Mouse (Mus musculus): ENCODE data around the gene Slc13a2. TPM values are rescaled to one million over a fixed set of nuclear protein-coding genes. Genes with fewer than 3 reads are reported as not detected.

Slc13a2 gene
- polyA plus RNA-seq, 1 experiment = not detected

DNA sequence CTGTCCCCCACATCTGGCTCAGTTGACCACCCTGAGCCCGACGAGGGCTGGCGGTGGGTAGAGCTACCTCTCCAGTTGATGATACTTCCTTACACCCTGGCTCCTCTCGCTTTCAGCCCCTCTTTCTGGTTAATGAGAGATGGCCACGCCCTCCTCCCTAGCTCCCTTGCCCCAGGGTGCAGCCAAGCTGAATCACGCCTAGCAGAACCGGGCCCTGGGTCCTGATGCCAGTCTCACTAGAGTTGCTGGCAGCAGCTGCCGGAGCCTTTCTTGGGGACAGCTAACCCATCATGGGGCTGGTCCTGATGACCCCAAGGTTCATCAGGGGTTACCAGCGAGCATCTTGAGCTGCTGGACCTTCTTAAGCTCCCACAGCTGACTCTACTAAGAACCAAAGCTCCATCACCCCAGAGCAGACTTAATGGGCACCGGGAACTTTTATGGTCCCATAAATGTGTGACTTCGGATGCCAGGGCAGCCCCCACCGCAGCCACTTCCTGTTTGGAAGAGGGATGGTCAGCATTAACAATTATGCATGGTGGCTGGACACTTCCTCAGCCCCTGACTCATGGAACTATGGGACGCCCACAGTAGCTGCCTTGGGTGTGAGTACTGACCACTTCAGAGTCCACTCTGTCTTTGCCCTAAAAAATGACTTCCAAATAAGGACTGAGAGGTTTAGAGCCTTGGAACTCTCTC is 58.6 kb downstream of the Slc13a2 start:
- H3K4me3 ChIP-seq (ENCODE audit: insufficient read depth, low read length) = no peak overlapping the region
- H3K4me1 ChIP-seq (ENCODE audit: control insufficient read depth, insufficient read depth, low read length) = 0 out of 2 replicates have a peak, but pooled peaks cover 6% of the 10 kb centered on the region
- no peak for TF ChIP-seq POLR2A (IDR thresholded peaks at IDR 0.05; ENCODE audit: low read depth, low read length)
- no peak for TF ChIP-seq CTCF (IDR thresholded peaks at IDR 0.05; ENCODE audit: borderline replicate concordance, insufficient read depth, low read length)
- H3K27ac ChIP-seq (ENCODE audit: insufficient read depth, low read length) = peak overlapping the region; percentile 69

DNA sequence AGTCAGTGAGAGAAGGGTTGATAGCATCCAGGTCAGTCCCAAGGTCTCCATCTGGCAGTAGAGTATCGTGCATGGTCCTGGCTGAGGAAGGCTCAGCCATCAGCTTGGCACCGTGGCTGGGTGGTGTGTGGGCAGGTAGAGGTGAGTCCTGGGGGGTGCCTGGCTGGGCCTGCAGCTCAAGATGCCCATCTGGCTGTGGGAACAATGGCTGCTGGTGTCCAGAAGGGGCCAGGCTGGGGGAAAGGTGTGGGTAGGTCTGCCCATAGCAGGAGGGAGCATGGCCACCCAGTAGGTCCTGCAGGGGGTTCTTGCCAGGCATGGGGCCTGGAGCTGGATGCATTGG is 61.3 kb downstream of the Slc13a2 start:
- Histone ChIP-seq H3K4me3 (ENCODE audit: insufficient read depth, low read length) (no peak overlapping the region), H3K27ac (ENCODE audit: insufficient read depth, low read length) (no peak overlapping the region), H3K4me1 (ENCODE audit: control insufficient read depth, insufficient read depth, low read length) (0 out of 2 replicates have a peak, but pooled peaks cover 6% of the 10 kb centered on the region)
- TF ChIP-seq POLR2A (IDR thresholded peaks at IDR 0.05; ENCODE audit: low read depth, low read length) (no peak), CTCF (IDR thresholded peaks at IDR 0.05; ENCODE audit: borderline replicate concordance, insufficient read depth, low read length) (no peak)

DNA sequence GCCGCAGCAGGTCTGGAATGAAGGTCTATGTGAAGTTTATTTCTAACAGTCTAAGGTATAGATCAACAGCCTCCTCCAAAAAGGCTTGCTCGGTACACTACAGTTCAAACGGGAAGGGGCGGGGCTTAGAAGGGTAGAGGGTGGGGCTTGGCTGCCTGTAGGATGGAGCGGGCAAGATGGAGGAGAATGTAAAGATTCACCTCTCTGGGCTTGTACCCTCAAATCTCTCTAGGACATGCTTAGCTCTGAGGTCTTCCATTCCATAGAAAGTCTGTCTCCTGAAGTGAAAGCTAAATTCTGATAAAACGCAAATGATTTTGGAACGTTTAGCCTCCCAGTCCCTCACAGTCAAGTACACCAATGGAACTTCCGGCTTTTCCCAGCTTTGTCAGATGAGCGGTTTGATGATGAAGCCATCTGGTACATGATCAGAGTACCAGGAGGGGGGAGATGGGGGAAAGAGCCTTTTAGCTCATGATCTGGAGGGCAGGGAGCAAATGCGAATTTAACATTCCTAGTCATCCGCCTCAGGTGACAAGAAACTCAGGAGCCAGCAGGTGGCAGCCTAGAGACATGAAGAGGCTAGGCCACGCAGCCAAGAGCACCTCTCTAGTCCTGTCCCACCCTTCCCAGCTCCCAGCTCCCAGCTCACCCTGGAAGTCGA is 61.8 kb downstream of the Slc13a2 start:
- Histone ChIP-seq H3K4me3 (ENCODE audit: insufficient read depth, low read length) (0 out of 2 replicates have a peak overlapping the region, but pooled peaks have one; percentile 5), H3K4me1 (ENCODE audit: control insufficient read depth, insufficient read depth, low read length) (0 out of 2 replicates have a peak, but pooled peaks cover 6% of the 10 kb centered on the region), H3K27ac (ENCODE audit: insufficient read depth, low read length) (no peak overlapping the region)
- TF ChIP-seq CTCF (IDR thresholded peaks at IDR 0.05; ENCODE audit: borderline replicate concordance, insufficient read depth, low read length) (peak; percentile 60), POLR2A (IDR thresholded peaks at IDR 0.05; ENCODE audit: low read depth, low read length) (no peak)

DNA sequence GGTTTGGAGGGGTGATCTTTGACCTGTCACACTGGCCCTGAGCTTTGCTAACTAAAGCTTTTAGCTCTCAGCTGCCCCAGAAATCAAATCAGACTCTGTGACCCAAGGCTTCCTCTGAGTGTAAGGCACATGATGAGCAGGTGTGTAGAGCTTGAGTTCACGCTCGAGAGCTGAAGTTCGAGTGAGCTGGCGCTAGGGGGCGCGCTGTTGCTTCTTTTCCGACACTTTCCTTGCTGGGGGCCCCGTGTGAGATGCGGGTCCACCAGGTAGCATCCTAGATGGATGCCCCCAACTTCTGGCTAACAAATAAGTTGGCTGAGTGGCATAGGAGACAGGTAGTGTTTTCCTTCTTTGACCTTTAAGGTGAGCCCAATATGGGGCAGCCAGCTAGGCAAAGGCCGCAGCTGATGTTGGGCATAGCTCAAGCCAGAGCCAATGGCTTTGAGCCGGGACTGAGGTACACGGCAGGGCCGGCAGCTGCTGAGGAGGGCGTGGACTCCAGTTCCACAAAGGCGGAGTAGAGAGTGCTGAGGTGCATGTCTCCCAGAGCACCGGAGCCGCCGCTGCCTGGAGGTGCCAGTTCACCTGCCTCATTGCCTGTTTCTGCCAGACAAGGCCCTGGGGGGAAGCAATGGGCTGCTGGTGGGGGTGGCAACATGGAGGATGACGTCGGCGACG is 63.5 kb downstream of the Slc13a2 start:
- Histone ChIP-seq H3K27ac (ENCODE audit: insufficient read depth, low read length) (no peak overlapping the region), H3K4me1 (ENCODE audit: control insufficient read depth, insufficient read depth, low read length) (no peaks in the 10 kb centered on the region), H3K4me3 (ENCODE audit: insufficient read depth, low read length) (no peak overlapping the region)
- TF ChIP-seq CTCF (IDR thresholded peaks at IDR 0.05; ENCODE audit: borderline replicate concordance, insufficient read depth, low read length) (peak; percentile 43; the same call in 1 of the 2 replicates), POLR2A (IDR thresholded peaks at IDR 0.05; ENCODE audit: low read depth, low read length) (no peak)

DNA sequence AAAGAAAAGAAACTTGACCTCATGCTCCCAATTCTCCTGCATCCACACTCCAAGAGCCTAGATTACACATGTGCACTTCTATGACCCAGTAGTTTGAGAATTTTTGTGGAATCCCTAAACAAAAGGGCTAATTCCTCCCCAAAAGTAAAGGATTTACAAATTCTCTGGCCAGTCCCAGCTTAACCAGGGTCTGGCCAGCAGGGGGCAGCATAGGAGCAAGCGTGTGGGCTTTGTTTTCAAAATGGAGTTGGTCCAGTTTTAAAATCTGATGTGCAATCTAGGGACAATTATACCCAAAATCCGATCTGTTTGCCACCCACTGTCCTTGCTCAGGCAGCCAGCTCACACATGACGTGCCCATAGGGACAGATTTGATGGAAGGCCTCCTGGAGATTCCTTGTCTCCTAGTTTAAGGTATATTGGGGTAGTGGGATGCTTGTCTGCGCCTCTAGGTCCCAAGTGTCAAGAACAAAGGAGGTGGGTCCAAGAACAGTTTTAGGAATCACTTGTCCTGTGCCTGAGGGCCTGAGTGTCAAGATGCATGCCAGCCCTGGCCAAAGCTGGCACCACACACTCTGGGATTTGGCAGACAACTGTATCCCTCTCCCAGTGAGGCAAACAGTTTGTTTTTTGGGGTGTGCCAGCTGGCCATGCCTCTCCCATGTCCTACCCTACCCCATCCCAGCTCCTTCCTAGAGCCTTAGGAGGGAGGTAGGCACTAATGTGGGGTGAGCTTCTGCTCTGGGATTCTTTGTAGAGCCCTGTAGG is 66.4 kb downstream of the Slc13a2 start:
- Histone ChIP-seq H3K27ac (ENCODE audit: insufficient read depth, low read length) (no peak overlapping the region), H3K4me1 (ENCODE audit: control insufficient read depth, insufficient read depth, low read length) (no peaks in the 10 kb centered on the region), H3K4me3 (ENCODE audit: insufficient read depth, low read length) (no peak overlapping the region)
- TF ChIP-seq CTCF (IDR thresholded peaks at IDR 0.05; ENCODE audit: borderline replicate concordance, insufficient read depth, low read length) (peak; percentile 42; the same call in 1 of the 2 replicates), POLR2A (IDR thresholded peaks at IDR 0.05; ENCODE audit: low read depth, low read length) (no peak)

DNA sequence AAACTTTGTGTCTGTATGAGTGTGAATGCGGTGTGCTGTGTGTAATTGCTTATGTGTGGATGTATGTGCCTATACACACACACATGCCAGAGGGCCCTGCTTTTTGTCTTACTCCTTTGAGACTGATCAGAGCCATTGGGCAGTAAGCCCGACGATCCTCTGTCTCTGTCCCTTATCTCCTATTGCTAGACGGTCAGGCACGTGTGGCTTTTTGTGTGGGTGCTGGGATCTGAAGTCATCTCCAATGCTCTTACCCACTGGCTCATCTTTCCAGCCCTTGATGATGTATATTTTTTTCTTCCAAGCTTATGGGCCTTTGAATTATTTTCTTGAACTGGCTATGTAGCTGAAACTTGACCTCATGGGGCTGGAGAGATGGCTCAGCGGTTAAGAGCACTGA is 67.1 kb downstream of the Slc13a2 start:
- H3K27ac ChIP-seq (ENCODE audit: insufficient read depth, low read length) = no peak overlapping the region

DNA sequence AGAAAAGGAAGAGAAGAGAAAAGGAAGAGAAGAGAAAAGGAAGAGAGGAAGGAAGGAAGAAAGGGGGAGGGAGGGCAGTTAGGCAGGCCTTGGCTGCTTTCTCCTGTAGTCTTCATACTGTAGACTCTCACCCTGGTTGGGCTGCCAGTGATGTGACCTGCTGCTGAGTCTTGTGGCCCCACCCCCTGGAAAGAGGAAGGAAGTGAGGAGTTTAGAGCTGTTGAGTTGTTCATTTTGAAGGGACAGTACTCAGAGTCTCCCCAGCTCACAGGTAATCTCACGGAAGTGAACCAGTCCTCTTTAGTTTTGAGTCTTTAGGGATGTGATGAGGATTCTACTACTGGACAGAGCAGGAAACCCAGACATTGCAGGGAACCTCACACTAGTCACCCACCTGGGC is 68.9 kb downstream of the Slc13a2 start:
- no peak overlapping the region for H3K4me3 ChIP-seq (ENCODE audit: insufficient read depth, low read length)
- no peak for TF ChIP-seq POLR2A (IDR thresholded peaks at IDR 0.05; ENCODE audit: low read depth, low read length)
- TF ChIP-seq CTCF (IDR thresholded peaks at IDR 0.05; ENCODE audit: borderline replicate concordance, insufficient read depth, low read length) = no peak
- no peaks in the 10 kb centered on the region for H3K4me1 ChIP-seq (ENCODE audit: control insufficient read depth, insufficient read depth, low read length)
- no peak overlapping the region for H3K27ac ChIP-seq (ENCODE audit: insufficient read depth, low read length)

More for the DNA sequence above, 67.1 kb downstream of the Slc13a2 start:
- TF ChIP-seq CTCF (IDR thresholded peaks at IDR 0.05; ENCODE audit: borderline replicate concordance, insufficient read depth, low read length) = no peak
- no peak for TF ChIP-seq POLR2A (IDR thresholded peaks at IDR 0.05; ENCODE audit: low read depth, low read length)
- H3K4me1 ChIP-seq (ENCODE audit: control insufficient read depth, insufficient read depth, low read length) = no peaks in the 10 kb centered on the region
- H3K4me3 ChIP-seq (ENCODE audit: insufficient read depth, low read length) = no peak overlapping the region

DNA sequence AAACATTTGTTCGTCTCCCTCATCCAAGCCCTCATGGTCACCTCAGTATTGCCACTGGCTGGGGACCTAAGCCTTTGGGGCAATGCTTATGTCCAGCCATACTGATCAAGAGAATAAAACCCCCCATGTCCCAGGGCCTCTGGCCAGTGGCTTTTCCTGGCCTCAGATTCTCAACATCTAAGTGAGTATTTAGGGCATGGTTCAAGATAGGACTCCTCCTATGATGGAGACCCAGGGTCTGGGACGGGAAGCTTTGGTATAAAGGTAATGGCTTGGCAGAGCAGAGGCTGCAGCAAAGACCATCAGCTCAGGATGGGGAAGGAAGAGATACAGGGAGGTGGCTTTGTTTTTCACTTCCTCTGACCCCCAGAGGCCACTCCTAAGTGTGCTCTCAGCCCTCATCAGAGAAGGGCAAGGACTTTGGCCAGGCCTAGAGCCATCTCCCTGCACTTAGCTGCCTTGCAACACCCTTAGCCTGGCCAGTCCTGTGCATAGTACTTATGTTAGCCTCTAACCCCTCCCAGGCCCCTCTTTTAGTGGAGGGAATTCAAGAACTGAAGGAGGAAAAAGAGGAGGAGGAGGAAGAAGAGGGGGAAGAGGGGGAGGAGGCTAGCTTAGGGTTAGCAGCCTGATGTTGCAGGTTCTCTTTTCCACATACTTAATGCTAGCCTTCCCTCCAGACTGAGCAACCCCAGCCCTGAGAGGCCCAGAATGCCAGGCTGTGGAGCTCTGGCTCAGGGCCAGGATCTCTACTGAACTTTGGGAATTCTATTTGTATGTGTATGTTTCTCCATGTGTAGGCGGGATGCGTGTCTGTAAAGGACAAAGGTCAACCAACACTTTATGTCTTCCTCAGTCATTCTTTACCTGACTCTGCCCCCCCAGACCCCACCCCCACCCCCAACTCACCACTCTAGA is 72.3 kb downstream of the Slc13a2 start:
- no peak for TF ChIP-seq POLR2A (IDR thresholded peaks at IDR 0.05; ENCODE audit: low read depth, low read length)
- Histone ChIP-seq H3K4me1 (ENCODE audit: control insufficient read depth, insufficient read depth, low read length) (no peaks in the 10 kb centered on the region), H3K4me3 (ENCODE audit: insufficient read depth, low read length) (no peak overlapping the region), H3K27ac (ENCODE audit: insufficient read depth, low read length) (no peak overlapping the region)

Measured in embryonic fibroblast, embryonic 13.5 days (primary cell).